Mouse (Mus musculus) bone marrow macrophage, adult 2 months (primary cell): ENCODE results near the gene Tcf20.

Source experiments
- CTCF ChIP-seq: IDR thresholded peaks from 2 replicates; pipeline ENCODE4 v1.5.1; 2012; ENCODE audit warnings: low read depth, mild to moderate bottlenecking, low read length, moderate library complexity
- POLR2A ChIP-seq: IDR thresholded peaks from 2 replicates; pipeline ENCODE4 v1.6.1; 2012; ENCODE audit warnings: mild to moderate bottlenecking, low read depth, low read length, borderline replicate concordance

DNA sequence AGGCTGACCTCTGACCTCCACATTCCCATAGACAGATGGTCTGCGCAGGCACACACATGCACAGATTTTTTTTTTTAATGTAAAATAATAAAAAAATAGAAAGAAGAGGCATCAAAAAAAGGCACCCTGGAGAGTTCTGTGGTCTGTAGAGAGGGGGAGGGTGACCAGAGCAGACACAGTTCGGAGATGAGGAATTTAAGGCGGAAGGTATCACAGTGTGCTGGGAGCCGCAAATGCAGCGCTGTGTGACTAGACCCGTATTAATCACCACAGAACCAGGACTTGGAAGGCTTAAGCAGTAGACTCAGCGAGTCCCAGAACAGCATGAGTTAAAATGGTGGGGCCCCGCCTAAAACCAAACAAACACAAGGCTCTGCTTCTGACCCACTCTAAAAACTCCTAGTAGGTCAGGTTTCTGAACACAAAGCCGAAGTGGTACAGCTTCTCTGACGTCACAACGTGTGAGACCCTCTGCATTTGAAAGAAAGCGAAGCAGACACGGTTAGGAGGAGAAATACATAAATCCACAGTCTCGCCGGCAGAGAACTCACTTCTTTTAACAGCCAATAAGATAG is 19.8 kb upstream of the Tcf20 start:
- TF ChIP-seq CTCF = no peak
- no peak for TF ChIP-seq POLR2A
